Mouse (Mus musculus) testis, adult 2 months (tissue): Measurements from ENCODE around the gene Dgkq.

ENCODE experiments used
- CTCF ChIP-seq: fragments of 200-500 bp; IDR thresholded peaks from 2 replicates; pipeline ENCODE4 v1.5.1; 2012; ENCODE audit warnings: low read depth, mild to moderate bottlenecking, inconsistent platforms, low read length, moderate library complexity; ENCODE audit not compliant: control insufficient read depth, insufficient read depth, insufficient replicate concordance
- POLR2A ChIP-seq: fragments of 200-500 bp; IDR thresholded peaks from 2 replicates; pipeline ENCODE4 v1.6.1; 2012; ENCODE audit warnings: low read depth, mild to moderate bottlenecking, inconsistent platforms, low read length, moderate library complexity; ENCODE audit not compliant: control insufficient read depth

DNA sequence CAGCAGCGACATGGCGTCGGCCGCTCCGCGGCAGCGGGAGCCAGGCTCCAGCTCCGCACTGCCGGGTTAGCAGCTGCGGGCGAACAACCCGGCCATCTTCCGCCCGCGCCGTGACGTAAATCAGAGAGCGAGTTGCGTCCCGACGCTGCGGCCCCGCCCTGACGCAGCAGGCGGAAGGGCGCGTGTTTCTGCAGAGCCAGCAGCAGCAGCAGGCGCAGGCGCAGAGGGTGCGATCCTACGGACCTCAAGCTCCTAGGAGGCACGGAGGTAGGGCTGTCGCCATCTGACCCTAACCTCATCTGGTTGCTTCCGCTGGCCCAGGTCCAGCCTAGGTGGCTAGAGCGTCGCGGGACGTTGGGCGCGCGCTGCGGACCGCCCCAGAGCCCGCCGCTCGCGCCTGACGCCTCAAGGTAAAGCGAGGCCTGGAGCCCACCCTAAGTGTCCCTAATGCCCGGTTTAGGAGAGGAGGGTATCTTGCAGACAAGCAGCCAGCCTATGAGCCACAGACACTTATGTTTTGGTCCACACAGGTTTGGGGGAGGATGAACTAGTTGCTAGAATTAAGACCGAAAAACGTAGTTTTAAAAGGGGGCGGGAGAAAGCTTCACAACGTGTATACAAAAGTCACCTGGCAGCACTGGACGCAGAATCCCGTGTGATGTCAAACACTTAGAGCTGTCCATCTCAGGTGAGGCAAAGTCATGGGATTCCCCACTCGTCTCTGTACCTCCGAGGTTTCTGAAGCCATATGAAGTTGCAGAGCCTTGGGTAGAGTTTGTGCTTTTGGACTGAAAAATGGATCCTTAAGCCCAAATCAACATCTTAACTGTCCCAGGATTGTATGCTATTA lies 39.6 kb downstream of the Dgkq start, which contains the start of the genes Gak and Tmem175:
- TF ChIP-seq CTCF (no peak; the same call in 1 of the 2 replicates), POLR2A (peak; percentile 92)
